Mouse (Mus musculus) E14TG2a.4 (cell line): ENCODE measurements around the gene Actr3b.

ENCODE experiments used
- H3K27me3 ChIP-seq: 2 replicates; pipeline ENCODE4 v1.6.1; 2014; ENCODE audit warnings: low read length, control low read depth; ENCODE audit not compliant: insufficient read depth
- H3K36me3 ChIP-seq: 2 replicates; pipeline ENCODE4 v1.6.1; 2014; ENCODE audit warnings: low read length, control low read depth; ENCODE audit not compliant: insufficient read depth
- H3K4me1 ChIP-seq: replicated peaks from 2 replicates; pipeline ENCODE4 v1.6.1; 2014; ENCODE audit warnings: low read depth, low read length, control low read depth
- H3K4me3 ChIP-seq: replicated peaks from 2 replicates; pipeline ENCODE4 v1.5.1; 2014; ENCODE audit warnings: mild to moderate bottlenecking, low read length
- H3K9me3 ChIP-seq: 2 replicates; pipeline ENCODE4 v1.6.1; 2014; ENCODE audit warnings: low read length, control low read depth
- CTCF ChIP-seq: conservative IDR thresholded peaks from 2 replicates; pipeline ENCODE4 v1.5.1; 2014; ENCODE audit warnings: low read length
- NANOG ChIP-seq: IDR thresholded peaks from 2 replicates; pipeline ENCODE4 v1.6.1; 2014; ENCODE audit warnings: borderline replicate concordance, low read length, mixed read lengths
- POU5F1 ChIP-seq: IDR thresholded peaks from 2 replicates; pipeline ENCODE4 v1.6.1; 2014; ENCODE audit warnings: low read length, borderline replicate concordance

Gene Actr3b

DNA sequence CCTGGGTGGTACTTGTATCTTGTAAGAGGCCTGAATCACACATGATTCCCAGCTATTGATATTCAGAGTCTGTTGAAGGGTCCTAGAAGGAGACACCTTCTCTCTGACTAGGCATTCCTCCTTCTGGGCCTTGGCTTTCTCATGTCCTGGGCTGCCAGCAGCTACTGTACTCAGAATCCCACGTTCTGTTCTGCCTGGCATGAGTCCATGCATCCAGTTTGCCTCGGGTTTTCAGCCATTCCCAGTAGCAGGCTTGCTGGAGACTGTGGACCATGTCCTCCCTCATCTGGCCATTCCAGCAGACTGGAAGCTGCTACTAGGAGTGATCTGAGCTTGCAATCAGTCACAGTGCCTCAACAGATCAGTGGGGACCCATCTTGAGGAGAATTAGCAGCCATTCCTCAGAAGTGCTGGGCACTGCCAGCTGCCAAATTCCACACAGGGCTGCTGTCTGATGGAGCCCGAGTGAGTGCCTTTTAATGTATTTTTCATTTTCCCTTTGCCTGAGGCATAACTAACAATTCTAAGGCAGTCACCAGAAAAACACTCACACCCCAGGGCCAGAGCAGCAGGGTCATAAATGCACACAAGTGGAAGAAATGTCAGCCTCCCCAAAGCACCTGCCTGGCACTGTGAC, 130.1 kb downstream of the Actr3b start:
- Histone ChIP-seq H3K9me3 (peaks cover 19% of the 10 kb centered on the region), H3K36me3 (no peaks in the 10 kb centered on the region), H3K4me3 (no peak overlapping the region), H3K27me3 (0 out of 2 replicates have a peak, but pooled peaks cover 2% of the 10 kb centered on the region), H3K4me1 (no peaks in the 10 kb centered on the region)
- TF ChIP-seq POU5F1 (no peak), CTCF (no peak), NANOG (no peak)

- Histone ChIP-seq H3K4me1 (no peaks in the 10 kb centered on the region), H3K27me3 (0 out of 2 replicates have a peak, but pooled peaks cover 2% of the 10 kb centered on the region), H3K36me3 (no peaks in the 10 kb centered on the region), H3K4me3 (no peak overlapping the region), H3K9me3 (peaks cover 5% of the 10 kb centered on the region)
- TF ChIP-seq NANOG: no peak
- no peak for TF ChIP-seq POU5F1
- no peak for TF ChIP-seq CTCF
These were observed 131.5 kb downstream of the Actr3b start for GRCm38 (mm10) chr5:25891321-25891720.
